Mouse (Mus musculus) heart, adult 2 months (tissue): ENCODE data around the gene Itgad.

Source experiments
- CTCF ChIP-seq: fragments of 200-600 bp; IDR thresholded peaks from 2 replicates; pipeline ENCODE4 v1.8.1; 2022; ENCODE audit warnings: antibody characterized with exemption, mild to moderate bottlenecking, moderate library complexity
- POLR2A ChIP-seq: fragments of 200-500 bp; IDR thresholded peaks from 2 replicates; pipeline ENCODE4 v1.6.1; 2011; ENCODE audit warnings: mild to moderate bottlenecking, low read depth, low read length, control low read depth; ENCODE audit not compliant: insufficient read depth

DNA sequence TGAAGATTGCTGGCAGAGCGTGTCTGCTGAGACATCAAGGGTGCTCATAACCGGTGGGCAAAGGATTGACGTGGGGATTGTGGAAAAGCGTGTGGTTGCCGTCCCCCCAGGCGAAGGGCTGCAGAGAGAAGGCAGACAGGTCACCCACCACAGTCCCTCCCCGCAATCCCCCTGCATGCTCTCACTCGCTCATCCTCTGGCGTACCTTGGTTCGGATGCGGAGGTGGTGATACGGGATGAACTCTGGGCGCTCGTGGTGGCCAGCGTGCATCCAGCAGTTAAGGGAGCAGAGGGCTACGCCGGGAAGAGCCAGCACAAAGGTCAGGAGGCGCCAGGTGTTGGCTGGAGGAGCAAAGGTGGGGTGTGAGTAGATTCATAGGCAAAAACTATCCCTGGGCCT, 51.5 kb downstream of the Itgad start:
- TF ChIP-seq POLR2A (no peak; the same call in 1 of the 2 replicates), CTCF (no peak)
